Mouse (Mus musculus) ovary, postnatal 36 days (tissue): ENCODE data around the gene Tmtc1.
A peak's percentile ranks its signal among the peaks of the same experiment; 100 is the strongest.

ENCODE experiments used
- DNase-seq: peaks from one replicate; pipeline ENCODE4 v3.0.0; 2022; ENCODE audit warnings: low spot score, mixed read lengths

Gene Tmtc1

GRCm38 (mm10) chr6:148373444-148373843, 70.7 kb downstream of the Tmtc1 start:
- DNase-seq: no peak

- no peak for DNase-seq
These were observed 73.0 kb downstream of the Tmtc1 start for GRCm38 (mm10) chr6:148371223-148371622.

GRCm38 (mm10) chr6:148367094-148367539, 77.1 kb downstream of the Tmtc1 start:
- DNase-seq: no peak

GRCm38 (mm10) chr6:148366629-148367028, 77.6 kb downstream of the Tmtc1 start:
- DNase-seq: no peak

- DNase-seq: no peak
These were observed 81.0 kb downstream of the Tmtc1 start for GRCm38 (mm10) chr6:148363162-148363561.

- DNase-seq: no peak
These were observed 81.7 kb downstream of the Tmtc1 start for GRCm38 (mm10) chr6:148362475-148362874.

- DNase-seq: no peak
These were observed 84.8 kb downstream of the Tmtc1 start for GRCm38 (mm10) chr6:148359348-148359905.

GRCm38 (mm10) chr6:148358580-148359246, 85.5 kb downstream of the Tmtc1 start:
- no peak for DNase-seq

GRCm38 (mm10) chr6:148356141-148356540, 88.0 kb downstream of the Tmtc1 start:
- DNase-seq: no peak

- DNase-seq: peak; percentile 31
These were observed 89.4 kb downstream of the Tmtc1 start for GRCm38 (mm10) chr6:148354509-148355474.

GRCm38 (mm10) chr6:148354151-148354508, 90.1 kb downstream of the Tmtc1 start:
- no peak for DNase-seq

- no peak for DNase-seq
These were observed 99.2 kb downstream of the Tmtc1 start for GRCm38 (mm10) chr6:148345001-148345400.

GRCm38 (mm10) chr6:148342191-148342590, 102.0 kb downstream of the Tmtc1 start:
- DNase-seq: no peak

- no peak for DNase-seq
These were observed 102.4 kb downstream of the Tmtc1 start for GRCm38 (mm10) chr6:148341765-148342164.

- no peak for DNase-seq
These were observed 105.7 kb downstream of the Tmtc1 start for GRCm38 (mm10) chr6:148338326-148338957.

GRCm38 (mm10) chr6:148336290-148336955, 107.8 kb downstream of the Tmtc1 start:
- DNase-seq: no peak

- DNase-seq: no peak
These were observed 112.3 kb downstream of the Tmtc1 start for GRCm38 (mm10) chr6:148331916-148332315.

GRCm38 (mm10) chr6:148329976-148330375, 114.2 kb downstream of the Tmtc1 start:
- DNase-seq: no peak

- no peak for DNase-seq
These were observed 115.3 kb downstream of the Tmtc1 start for GRCm38 (mm10) chr6:148328928-148329327.

GRCm38 (mm10) chr6:148328130-148328529, 116.1 kb downstream of the Tmtc1 start:
- no peak for DNase-seq

GRCm38 (mm10) chr6:148318736-148319135, 125.5 kb downstream of the Tmtc1 start:
- DNase-seq: no peak
